Mouse (Mus musculus) cerebellum, adult 11 months (tissue): Measurements from ENCODE around the gene Hmgcs1.
"Not testable (repeated sequence)": the region's sequence is repeated elsewhere in the genome, so short reads cannot be mapped to it uniquely, and the experiment has no call there.

Source experiments
- DNase-seq: peaks from one replicate; pipeline ENCODE4 v3.0.0; 2022

Gene Hmgcs1

DNA sequence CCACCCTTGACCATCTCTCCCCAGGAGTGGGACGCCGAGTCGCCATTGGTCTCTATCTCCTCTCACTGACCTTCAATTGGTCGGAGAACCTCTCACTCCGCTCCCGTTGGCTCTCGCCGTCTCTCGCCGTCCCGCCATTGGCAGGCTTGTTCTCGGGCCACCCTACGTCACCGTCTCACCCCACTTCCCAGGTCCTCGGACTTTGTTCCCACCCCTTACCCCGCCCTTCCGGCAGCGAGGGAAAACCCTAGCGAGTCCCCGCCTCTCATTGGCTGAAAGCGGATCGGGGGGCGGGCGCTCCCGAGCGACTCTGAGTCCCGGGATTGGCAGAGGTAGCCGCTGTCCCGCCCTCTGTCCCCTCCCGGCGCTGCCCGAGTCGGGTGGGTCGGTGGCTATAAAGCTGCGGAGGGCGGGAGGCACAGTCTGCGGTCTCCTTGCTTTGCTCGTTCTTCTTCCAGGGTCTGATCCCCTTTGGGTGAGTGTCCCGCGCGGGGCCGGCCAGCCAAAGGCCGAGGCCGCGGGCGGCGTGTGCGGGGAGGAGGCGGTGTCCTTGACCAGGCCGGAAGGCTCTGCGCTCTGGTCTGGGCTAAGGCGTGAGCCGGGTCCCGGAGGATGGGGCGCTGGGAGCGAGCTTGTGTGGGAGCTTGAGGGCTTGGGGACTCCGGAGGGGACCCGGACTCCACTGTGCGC lies at the start of gene Hmgcs1:
Hmgcs1 (plus strand) TSS at position 341 of the 690 bp plus-strand sequence.
- peak; percentile 99 for DNase-seq

DNA sequence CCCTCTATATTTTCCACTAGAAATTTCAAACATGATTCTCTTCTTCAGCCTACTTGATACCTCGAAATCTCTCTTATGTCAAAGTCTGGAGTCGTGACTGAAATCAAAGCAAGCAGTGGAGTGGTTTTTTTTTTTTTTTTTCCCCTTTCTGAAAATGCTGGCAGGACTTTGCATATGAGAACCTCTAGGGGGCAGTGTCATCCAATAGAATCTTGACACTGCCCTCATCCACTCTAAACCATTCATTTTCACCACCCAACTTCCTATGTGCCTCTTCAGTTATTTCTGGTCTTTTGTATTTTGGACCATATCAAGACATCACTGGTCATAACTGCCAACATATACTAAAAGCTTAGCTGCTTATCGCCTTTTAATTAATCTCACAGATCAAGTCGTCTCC lies 49.7 kb upstream of the Hmgcs1 start:
- peak; percentile 10 for DNase-seq

DNA sequence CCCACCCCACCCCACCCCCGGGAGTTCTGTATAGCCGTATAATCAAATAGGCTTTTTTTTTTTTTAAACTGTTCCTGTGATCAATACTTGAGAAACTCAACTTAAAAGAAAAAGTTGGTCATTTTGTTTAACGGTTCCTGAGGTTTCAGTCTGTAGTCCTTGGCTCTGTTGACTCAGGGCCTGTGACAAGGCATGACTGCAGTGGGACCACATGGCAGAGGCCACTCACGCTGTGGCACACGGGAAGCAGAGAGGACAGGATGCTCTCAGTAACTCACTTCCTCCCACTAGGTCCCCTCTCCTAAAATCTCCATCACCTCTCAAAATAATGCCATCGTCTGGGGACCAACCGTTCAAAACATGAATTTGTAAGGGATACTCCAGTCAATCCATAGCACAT lies 49.0 kb upstream of the Hmgcs1 start:
- DNase-seq: no peak

- no peak for DNase-seq
These were observed 45.4 kb upstream of the Hmgcs1 start for GRCm38 (mm10) chr13:119644769-119645168.

GRCm38 (mm10) chr13:119646511-119646910 lies 43.7 kb upstream of the Hmgcs1 start:
- DNase-seq: no peak

- no peak for DNase-seq
These were observed 41.1 kb upstream of the Hmgcs1 start for GRCm38 (mm10) chr13:119648891-119649698.

GRCm38 (mm10) chr13:119649699-119650046 lies 40.5 kb upstream of the Hmgcs1 start:
- no peak for DNase-seq

- DNase-seq: no peak
These were observed 35.4 kb upstream of the Hmgcs1 start for GRCm38 (mm10) chr13:119654734-119655133.

DNA sequence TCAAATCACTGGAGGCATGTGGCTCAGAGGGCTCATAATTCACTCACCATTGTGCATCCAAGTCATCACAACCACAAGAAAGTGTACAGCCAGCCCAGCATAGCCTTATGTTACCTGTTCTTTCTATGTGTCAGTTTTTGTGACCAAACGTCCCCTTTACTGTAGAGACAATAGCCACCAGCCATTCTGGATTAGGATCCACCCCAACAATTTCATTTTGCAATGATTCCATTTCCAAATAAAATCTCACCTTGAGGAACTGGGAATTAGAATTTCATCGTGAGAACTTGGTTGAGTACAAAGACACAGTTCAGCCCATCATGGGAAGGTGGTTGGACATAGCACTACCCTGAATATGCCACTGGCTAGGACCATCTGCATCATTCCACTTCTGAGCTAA lies 33.9 kb upstream of the Hmgcs1 start:
- DNase-seq: no peak

GRCm38 (mm10) chr13:119656846-119657416 lies 33.2 kb upstream of the Hmgcs1 start:
- DNase-seq: no peak

- DNase-seq: peak; percentile 5
These were observed 28.8 kb upstream of the Hmgcs1 start for GRCm38 (mm10) chr13:119661420-119661819.

GRCm38 (mm10) chr13:119678794-119679193 lies 11.4 kb upstream of the Hmgcs1 start:
- DNase-seq: no peak

GRCm38 (mm10) chr13:119679721-119680120 lies 10.5 kb upstream of the Hmgcs1 start:
- DNase-seq: no peak

- DNase-seq: no peak
These were observed 9.0 kb upstream of the Hmgcs1 start for GRCm38 (mm10) chr13:119681161-119681560.

DNA sequence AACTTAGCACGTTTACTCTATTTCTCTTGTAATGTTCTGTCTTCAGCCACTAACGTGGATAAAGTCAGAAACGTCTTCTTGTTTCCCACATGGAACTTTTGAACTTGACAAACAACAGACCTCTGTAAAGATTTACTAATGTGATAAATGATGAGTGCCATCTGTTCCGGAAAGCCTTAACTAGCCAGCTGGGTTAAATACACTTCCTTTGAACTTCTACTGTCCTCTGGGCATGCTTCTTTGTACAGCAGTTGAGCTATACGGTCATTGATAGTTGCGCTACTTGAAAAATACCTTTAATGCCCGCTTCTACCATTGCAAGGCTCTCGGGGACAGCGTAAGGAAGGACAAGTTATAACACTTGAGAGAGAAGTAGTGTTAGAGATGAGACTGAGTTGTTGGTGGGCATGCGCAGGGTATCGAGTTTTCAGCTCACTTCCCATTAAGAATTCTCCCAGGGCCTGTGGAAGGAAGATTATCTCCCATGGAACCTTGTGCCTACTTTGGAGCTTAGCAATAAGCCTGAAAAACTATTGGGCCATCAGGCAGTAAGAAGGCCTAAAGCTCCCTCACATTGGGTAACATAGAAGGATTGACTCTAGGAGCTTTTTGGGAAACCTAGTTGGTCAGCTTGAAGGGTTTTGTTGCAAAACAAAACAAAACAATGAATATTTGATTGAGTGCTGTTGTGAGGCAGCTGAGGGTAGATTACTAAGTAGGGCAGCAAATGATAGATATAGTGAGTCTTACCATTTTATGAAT lies 5.6 kb upstream of the Hmgcs1 start:
- no peak for DNase-seq

- DNase-seq: no peak
These were observed 505 bp upstream of the Hmgcs1 start for GRCm38 (mm10) chr13:119689709-119690038.

GRCm38 (mm10) chr13:119690876-119691620 lies 869 bp downstream of the Hmgcs1 start:
- DNase-seq: peak; percentile 30

GRCm38 (mm10) chr13:119691958-119692357 lies 1.8 kb downstream of the Hmgcs1 start:
- not testable (repeated sequence) for DNase-seq

- DNase-seq: no peak
These were observed 5.5 kb downstream of the Hmgcs1 start for GRCm38 (mm10) chr13:119695676-119696075.

DNA sequence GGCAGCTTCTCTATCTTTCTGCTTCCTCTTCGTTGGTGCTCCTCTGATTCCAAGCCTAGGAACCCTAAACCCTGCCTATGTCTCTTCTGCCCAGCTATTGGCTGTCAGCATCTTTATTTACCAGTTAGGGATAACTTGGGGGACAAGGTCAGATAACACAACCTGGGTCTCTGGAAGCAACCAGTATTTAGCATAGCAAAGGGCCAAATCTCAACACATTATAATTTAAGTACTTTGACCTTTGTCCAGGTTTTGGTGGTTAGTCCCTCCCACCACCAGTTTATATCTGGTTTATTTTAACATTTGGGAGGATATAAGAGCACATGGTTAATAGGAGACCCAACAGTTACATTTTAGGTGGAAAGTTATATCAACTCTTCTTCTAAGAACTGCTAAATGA lies 6.3 kb downstream of the Hmgcs1 start:
- no peak for DNase-seq

GRCm38 (mm10) chr13:119698436-119698835 lies 8.3 kb downstream of the Hmgcs1 start:
- no peak for DNase-seq

DNA sequence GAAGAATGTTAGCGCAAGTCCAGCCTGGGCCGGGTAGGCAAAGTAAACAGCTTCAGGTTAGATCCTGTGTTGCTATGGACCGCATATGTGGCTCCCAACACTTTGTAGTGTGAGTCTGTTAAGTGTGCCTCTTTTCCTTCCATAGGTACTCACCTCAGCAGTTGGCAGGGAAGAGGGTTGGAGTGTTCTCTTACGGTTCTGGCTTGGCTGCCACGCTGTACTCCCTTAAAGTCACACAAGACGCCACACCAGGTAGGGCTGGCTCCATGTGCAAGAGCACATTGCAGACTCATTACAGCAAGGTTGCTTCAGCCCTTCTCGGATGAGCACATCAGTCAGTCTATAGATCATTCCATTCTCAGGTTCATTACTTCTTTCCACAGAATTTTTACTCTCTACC lies 14.1 kb downstream of the Hmgcs1 start:
- no peak for DNase-seq
